Mouse (Mus musculus): ENCODE measurements around the gene Ptprn2. TPM values are rescaled to one million over a fixed set of nuclear protein-coding genes. Genes with fewer than 3 reads are reported as not detected.

Gene Ptprn2
- polyA plus RNA-seq, 1 experiment from 2014 or later: 12.2 TPM

DNA sequence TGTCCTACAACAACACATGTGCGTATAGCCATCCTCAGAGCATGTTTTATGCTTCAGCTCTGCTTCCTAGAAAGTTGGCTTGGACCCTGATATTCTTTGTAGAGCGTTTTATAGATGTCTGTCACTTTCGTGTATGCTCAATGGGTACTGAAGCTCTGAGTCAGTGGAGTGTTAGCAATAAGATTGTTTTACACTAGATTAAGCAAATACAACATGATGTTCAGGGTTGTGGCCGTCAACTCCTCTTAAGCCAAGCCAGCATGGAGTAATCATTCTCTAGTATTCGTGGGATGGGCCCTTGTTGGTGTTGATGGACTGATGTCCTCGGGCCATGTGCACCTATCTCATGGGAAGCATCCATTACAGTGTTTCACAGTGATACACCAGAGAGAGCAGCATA, 610.4 kb downstream of the Ptprn2 start:
- H3K36me3 ChIP-seq: no peaks in the 10 kb centered on the region
- WGBS: 72% methylated on average over 6 of the region's 6 CpGs
- H3K4me3 ChIP-seq: no peak overlapping the region
- H3K27me3 ChIP-seq: peaks cover 9% of the 10 kb centered on the region; the same call in 1 of the 2 replicates
- H3K27ac ChIP-seq (replicated peaks): no peak overlapping the region
- ATAC-seq (ENCODE audit: low FRiP score, low read depth): no peak
- no peaks in the 10 kb centered on the region for H3K4me1 ChIP-seq
- H3K9ac ChIP-seq (replicated peaks): no peak overlapping the region
- H3K9me3 ChIP-seq: no peaks in the 10 kb centered on the region
- H3K4me2 ChIP-seq (replicated peaks): no peak overlapping the region

DNA sequence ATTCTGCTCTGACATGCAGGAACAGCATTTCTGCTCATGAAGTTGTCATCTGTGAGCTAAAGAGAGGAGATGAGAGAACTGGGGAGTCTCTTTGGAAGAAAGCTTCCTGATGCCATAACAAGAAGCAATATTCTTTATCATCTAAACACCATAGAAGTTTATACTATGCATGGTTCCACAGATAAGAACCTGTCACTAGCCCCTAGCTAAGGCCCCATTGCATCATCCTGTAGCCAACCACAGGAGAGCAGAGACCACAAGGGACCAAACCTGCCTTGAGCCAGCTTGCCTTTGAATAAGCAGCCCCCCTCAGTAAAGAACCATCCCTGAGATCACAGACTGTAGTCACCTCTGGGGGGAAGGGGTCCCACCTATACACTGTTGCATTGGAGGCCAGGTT, 612.8 kb downstream of the Ptprn2 start:
- Histone ChIP-seq H3K9ac (replicated peaks) (no peak overlapping the region), H3K4me1 (no peaks in the 10 kb centered on the region), H3K9me3 (no peaks in the 10 kb centered on the region), H3K4me3 (no peak overlapping the region), H3K27ac (replicated peaks) (no peak overlapping the region), H3K4me2 (replicated peaks) (no peak overlapping the region), H3K36me3 (no peaks in the 10 kb centered on the region), H3K27me3 (peaks cover 9% of the 10 kb centered on the region)
- ATAC-seq (ENCODE audit: low FRiP score, low read depth): no peak

DNA sequence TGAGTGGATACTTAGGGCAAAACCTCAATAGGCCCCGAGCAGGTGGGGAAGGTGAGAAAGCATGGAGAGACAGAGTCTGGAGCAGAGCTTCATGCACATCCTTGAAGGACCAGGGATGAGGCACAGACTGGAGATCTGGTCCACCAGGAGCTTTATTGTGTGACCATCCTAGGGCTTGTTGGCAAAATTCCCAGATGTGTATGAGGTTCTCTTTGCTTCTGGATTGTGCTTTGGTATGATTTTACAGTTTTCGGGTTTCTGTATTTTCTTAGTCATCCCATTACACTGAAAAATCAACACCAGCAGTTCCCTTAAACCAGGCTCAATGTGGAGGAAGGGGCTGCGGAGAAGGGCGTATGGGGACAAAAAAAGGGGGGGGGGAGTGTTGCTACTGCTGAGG, 621.2 kb downstream of the Ptprn2 start:
- 25% methylated on average over 4 of the region's 4 CpGs for WGBS
- Histone ChIP-seq H3K9ac (replicated peaks) (no peak overlapping the region), H3K27ac (replicated peaks) (peak overlapping the region; percentile 70), H3K4me1 (peaks cover 22% of the 10 kb centered on the region), H3K27me3 (peaks cover 18% of the 10 kb centered on the region), H3K4me2 (replicated peaks) (peak overlapping the region; percentile 44), H3K9me3 (no peaks in the 10 kb centered on the region), H3K36me3 (no peaks in the 10 kb centered on the region), H3K4me3 (no peak overlapping the region)
- peak; percentile 35 for ATAC-seq (ENCODE audit: low FRiP score, low read depth)

DNA sequence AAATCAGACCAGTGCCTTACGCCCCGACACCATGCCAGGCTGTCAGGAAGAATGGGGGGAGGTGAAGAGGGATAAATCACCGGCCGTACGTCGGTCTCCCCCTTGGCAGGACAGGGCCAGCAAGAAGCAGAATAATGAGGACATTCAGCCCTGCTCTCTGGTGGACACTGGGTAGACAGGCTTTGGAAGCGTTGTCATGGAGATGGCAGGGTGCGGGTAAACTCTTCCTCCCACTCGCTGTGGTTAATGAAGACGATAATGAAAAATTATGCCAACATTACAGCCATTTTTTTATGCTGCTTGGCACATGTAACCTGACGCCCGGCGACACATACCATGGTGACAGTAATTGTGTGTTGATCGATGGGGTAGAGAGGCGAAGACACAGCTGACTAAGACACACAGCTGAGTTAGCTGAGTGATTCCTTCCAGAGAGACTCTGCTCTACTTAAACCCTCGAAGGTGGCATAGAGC, 621.7 kb downstream of the Ptprn2 start:
- Histone ChIP-seq H3K4me3 (no peak overlapping the region), H3K4me2 (replicated peaks) (peak overlapping the region; percentile 44), H3K9me3 (no peaks in the 10 kb centered on the region), H3K27me3 (peaks cover 18% of the 10 kb centered on the region), H3K27ac (replicated peaks) (peak overlapping the region; percentile 70), H3K4me1 (peaks cover 22% of the 10 kb centered on the region), H3K9ac (replicated peaks) (no peak overlapping the region), H3K36me3 (no peaks in the 10 kb centered on the region)
- WGBS: 11% methylated on average over 16 of the region's 16 CpGs
- ATAC-seq (ENCODE audit: low FRiP score, low read depth): peak; percentile 95

DNA sequence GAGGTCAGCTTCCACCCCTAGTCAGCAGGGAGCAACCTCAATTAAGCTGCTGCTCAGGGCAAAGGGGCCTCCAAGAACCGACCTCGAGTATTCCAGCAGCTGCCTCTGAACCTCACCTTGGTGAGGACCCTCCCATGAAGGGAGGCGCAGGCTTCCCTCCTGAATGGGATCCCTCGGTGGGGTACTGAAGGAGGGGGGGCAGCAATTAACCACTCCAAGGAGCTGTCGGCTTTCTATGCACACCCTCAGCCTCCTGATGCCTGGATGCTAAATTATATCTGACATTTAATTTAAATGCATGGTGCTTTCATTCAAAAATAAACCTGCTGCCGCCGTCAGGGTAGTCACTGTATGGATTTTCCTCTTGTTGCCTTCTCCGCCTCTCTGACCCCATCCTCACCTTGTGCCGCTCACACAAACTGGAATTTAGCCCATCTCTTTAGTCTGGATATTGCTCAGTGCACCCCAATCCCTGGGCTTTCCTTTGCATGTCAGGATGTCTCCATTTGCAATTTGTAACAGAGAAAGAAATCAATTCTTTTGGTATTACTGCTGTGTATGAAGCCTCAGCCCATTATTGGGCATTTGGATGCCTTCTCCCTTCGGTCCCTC, 629.8 kb downstream of the Ptprn2 start:
- ATAC-seq (ENCODE audit: low FRiP score, low read depth): peak; percentile 49; the same call in 1 of the 2 replicates
- 47% methylated on average over 10 of the region's 10 CpGs for WGBS
- peaks cover 9% of the 10 kb centered on the region; the same call in 1 of the 2 replicates for H3K4me1 ChIP-seq
- no peaks in the 10 kb centered on the region for H3K36me3 ChIP-seq
- no peaks in the 10 kb centered on the region for H3K9me3 ChIP-seq
- no peak overlapping the region for H3K9ac ChIP-seq (replicated peaks)
- H3K27ac ChIP-seq (replicated peaks): peak overlapping the region; percentile 16; the same call in 1 of the 2 replicates
- H3K4me2 ChIP-seq (replicated peaks): no peak overlapping the region
- no peak overlapping the region for H3K4me3 ChIP-seq
- H3K27me3 ChIP-seq: 0 out of 2 replicates have a peak, but pooled peaks cover 3% of the 10 kb centered on the region

DNA sequence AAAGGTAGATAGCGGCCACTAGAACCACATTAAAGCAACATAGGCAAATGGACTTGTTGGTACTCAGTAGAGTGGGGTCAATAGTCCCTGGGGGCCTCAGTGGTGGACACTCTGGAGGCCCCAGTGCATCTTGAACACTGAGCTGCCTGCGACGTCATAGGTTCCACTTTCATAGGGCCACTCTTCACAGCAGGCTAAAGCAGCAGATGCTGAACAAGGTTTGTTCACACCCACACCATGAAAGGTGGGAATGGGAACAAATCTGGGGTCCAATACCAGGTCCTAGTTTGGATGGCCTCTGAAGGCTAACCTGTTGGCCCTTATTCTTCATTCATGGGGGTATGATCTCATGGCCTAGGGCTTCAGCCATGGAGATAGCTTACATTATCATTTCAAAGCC, 641.6 kb downstream of the Ptprn2 start:
- Histone ChIP-seq H3K4me2 (replicated peaks) (no peak overlapping the region), H3K27me3 (no peaks in the 10 kb centered on the region; the same call in none of the 2 replicates), H3K27ac (replicated peaks) (no peak overlapping the region), H3K36me3 (no peaks in the 10 kb centered on the region), H3K4me1 (peaks cover 14% of the 10 kb centered on the region), H3K9me3 (no peaks in the 10 kb centered on the region), H3K9ac (replicated peaks) (no peak overlapping the region), H3K4me3 (no peak overlapping the region)
- WGBS: 94% methylated on average over 3 of the region's 3 CpGs
- no peak for ATAC-seq (ENCODE audit: low FRiP score, low read depth)

DNA sequence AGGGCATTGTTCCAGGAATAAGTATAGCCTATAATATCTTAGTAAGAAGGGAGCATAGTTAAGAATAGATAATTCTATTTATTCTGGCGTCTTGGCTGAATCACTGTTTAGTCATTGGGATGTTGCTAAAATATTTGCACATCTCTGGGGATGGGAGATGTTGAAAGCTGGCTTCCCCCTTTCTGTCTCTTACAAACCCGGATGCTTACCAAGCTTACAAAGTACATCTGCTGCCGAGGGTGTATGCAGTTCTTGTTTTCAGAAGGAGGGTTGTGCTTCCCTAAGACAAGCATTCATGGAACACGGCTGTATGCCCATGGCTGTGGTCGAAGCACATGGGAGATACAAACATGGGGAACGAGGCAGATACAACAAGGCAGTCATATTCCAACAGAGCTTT, 642.0 kb downstream of the Ptprn2 start:
- no peaks in the 10 kb centered on the region for H3K9me3 ChIP-seq
- no peak overlapping the region for H3K4me3 ChIP-seq
- H3K9ac ChIP-seq (replicated peaks): no peak overlapping the region
- ATAC-seq (ENCODE audit: low FRiP score, low read depth): no peak
- peak overlapping the region; percentile 15; the same call in 1 of the 2 replicates for H3K27ac ChIP-seq (replicated peaks)
- H3K4me1 ChIP-seq: peaks cover 14% of the 10 kb centered on the region
- 82% methylated on average over 6 of the region's 6 CpGs for WGBS
- no peaks in the 10 kb centered on the region for H3K36me3 ChIP-seq
- H3K27me3 ChIP-seq: no peaks in the 10 kb centered on the region; the same call in none of the 2 replicates
- H3K4me2 ChIP-seq (replicated peaks): no peak overlapping the region

DNA sequence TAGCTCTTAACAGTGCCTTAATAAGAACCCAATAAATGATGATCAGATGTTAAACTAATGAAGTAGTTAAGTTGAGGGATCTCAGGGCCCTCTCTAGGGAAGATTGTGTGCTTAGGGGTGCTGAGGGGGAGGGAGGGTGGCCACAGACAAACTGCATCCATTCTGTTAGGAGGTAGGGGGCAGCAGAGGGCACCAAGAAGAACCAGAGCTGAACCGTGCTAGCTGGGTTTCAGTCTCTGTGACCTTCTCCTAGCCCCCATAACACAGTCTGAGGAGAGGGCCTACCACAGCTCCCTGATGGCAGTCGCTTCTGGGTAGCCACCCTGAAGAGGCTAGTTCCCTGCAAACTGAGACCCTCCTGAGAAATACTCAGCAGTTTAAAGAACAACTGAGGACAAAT, 646.6 kb downstream of the Ptprn2 start:
- Histone ChIP-seq H3K4me2 (replicated peaks) (no peak overlapping the region), H3K27me3 (peaks cover 3% of the 10 kb centered on the region), H3K9me3 (no peaks in the 10 kb centered on the region), H3K4me3 (no peak overlapping the region), H3K4me1 (peaks cover 14% of the 10 kb centered on the region), H3K9ac (replicated peaks) (no peak overlapping the region), H3K36me3 (no peaks in the 10 kb centered on the region), H3K27ac (replicated peaks) (no peak overlapping the region)
- ATAC-seq (ENCODE audit: low FRiP score, low read depth): peak; percentile 49; the same call in 1 of the 2 replicates
- WGBS: 10% methylated on average over 2 of the region's 2 CpGs

DNA sequence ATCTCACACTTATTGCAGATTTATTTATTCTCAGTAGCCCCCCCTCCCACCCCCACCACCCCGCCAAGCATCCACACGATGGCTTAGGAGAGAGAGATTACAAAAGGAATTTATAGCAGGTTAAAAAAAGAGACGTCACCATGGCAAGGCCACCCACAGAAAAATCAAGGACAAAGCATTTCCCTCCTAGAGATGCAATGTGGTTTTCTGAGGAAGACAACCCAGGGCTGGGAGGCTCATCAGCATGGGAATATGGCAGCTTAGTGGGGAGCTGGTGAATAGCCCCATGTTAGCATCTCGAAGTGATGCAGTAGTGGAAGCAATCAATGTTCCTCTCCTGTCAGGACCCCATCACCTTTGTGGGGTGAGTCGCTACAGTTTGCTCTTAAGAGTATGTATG, 649.7 kb downstream of the Ptprn2 start:
- Histone ChIP-seq H3K4me3 (no peak overlapping the region), H3K4me1 (no peaks in the 10 kb centered on the region), H3K36me3 (no peaks in the 10 kb centered on the region), H3K4me2 (replicated peaks) (no peak overlapping the region), H3K27me3 (peaks cover 3% of the 10 kb centered on the region), H3K27ac (replicated peaks) (no peak overlapping the region), H3K9ac (replicated peaks) (no peak overlapping the region), H3K9me3 (no peaks in the 10 kb centered on the region)
- WGBS: 50% methylated on average over 5 of the region's 5 CpGs
- 0 out of 2 replicates have a peak, but pooled peaks have one; percentile 20 for ATAC-seq (ENCODE audit: low FRiP score, low read depth)

DNA sequence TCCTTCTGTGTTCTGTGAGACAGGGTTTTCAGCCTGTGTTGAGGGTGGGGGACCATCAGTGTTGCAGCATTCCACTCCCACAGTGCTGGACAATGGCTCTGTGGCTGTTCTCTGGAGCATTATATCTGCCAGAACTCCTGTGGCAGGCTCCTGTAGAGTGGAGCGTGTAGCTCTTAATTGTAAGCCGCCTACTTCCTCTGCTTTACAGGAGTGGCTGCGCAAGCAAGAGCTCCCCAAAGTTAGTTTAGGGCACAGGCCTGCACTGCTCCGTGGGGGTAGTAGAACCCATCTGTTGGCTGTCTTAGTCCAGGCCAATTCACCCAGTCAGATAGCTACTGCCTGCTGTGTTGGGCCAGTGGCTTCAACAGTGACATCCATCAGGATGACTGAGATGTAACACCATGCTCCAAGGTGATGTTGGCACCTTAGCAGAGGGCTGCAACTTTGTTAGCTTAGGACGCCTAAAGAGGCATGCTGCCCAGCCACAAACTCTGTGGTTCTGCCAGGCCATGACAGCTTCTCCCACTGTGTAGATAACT, 651.0 kb downstream of the Ptprn2 start:
- H3K9ac ChIP-seq (replicated peaks): no peak overlapping the region
- no peak for ATAC-seq (ENCODE audit: low FRiP score, low read depth)
- no peak overlapping the region for H3K27ac ChIP-seq (replicated peaks)
- H3K4me2 ChIP-seq (replicated peaks): no peak overlapping the region
- H3K4me3 ChIP-seq: no peak overlapping the region
- no peaks in the 10 kb centered on the region for H3K36me3 ChIP-seq
- no peaks in the 10 kb centered on the region for H3K9me3 ChIP-seq
- 68% methylated on average over 5 of the region's 5 CpGs for WGBS
- H3K4me1 ChIP-seq: no peaks in the 10 kb centered on the region
- H3K27me3 ChIP-seq: peaks cover 3% of the 10 kb centered on the region

DNA sequence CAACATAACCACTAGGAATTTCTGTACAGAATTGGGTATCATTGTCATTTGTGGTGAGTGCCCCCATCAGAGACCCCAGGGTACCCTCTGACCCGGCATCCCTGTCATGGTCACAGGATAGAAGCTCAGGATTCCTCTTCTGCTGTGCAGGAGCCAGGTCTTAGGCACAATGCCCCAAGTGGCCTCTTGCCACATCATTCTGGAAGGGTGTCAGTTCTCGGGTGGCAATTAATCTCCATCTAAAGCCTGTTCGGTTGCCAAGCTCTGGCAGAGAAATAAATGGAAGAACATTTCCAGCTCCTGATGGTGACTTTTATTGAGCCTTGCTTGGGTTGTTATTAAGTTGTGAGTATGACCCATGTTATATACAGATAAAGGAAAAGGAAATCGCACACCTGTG, 655.4 kb downstream of the Ptprn2 start:
- H3K9me3 ChIP-seq: no peaks in the 10 kb centered on the region
- WGBS: 82% methylated on average over 4 of the region's 4 CpGs
- H3K27me3 ChIP-seq: peaks cover 3% of the 10 kb centered on the region; the same call in 1 of the 2 replicates
- H3K9ac ChIP-seq (replicated peaks): no peak overlapping the region
- no peaks in the 10 kb centered on the region for H3K4me1 ChIP-seq
- no peak overlapping the region for H3K27ac ChIP-seq (replicated peaks)
- ATAC-seq (ENCODE audit: low FRiP score, low read depth): no peak
- H3K36me3 ChIP-seq: peaks cover 31% of the 10 kb centered on the region
- H3K4me2 ChIP-seq (replicated peaks): no peak overlapping the region
- H3K4me3 ChIP-seq: no peak overlapping the region

DNA sequence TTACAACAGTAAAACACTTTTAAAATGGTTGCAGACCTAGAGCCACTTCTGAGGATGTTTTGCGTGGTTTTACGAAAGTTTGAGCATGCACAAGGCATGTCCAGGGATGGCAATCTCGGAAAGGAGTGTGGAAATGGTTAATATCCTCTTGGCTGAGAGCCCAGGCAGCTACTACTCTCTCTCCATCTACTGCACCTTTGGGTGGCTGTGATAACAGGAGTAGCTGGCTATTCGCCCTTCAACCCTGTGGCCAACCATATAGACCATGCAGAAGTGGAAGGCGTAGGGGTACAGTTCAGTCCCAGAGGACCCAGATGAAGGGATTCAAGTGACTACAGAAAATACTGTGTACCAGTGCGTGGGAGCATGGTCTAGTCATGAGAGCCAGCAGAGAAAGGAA, 655.9 kb downstream of the Ptprn2 start:
- WGBS: 96% methylated on average over 6 of the region's 6 CpGs
- Histone ChIP-seq H3K4me3 (no peak overlapping the region), H3K4me1 (no peaks in the 10 kb centered on the region), H3K36me3 (peaks cover 32% of the 10 kb centered on the region), H3K27ac (replicated peaks) (no peak overlapping the region), H3K4me2 (replicated peaks) (no peak overlapping the region), H3K9me3 (no peaks in the 10 kb centered on the region), H3K27me3 (peaks cover 3% of the 10 kb centered on the region; the same call in 1 of the 2 replicates), H3K9ac (replicated peaks) (no peak overlapping the region)
- ATAC-seq (ENCODE audit: low FRiP score, low read depth): no peak

Data from midbrain, embryonic 12.5 days (tissue).